Mouse (Mus musculus): ENCODE results near the gene Iqcn. TPM values are rescaled to one million over a fixed set of nuclear protein-coding genes. Genes with fewer than 3 reads are reported as not detected.

Gene Iqcn
- total RNA-seq, 2 experiments from 2014 or later: not detected

- ATAC-seq (replicated peaks; ENCODE audit: low FRiP score, poor library complexity, severe bottlenecking): no peak
Observed at GRCm38 (mm10) chr8:70675336-70675735, 27.9 kb upstream of the Iqcn start.

GRCm38 (mm10) chr8:70677451-70678080 lies 25.7 kb upstream of the Iqcn start:
- no peak for ATAC-seq (replicated peaks; ENCODE audit: low FRiP score, poor library complexity, severe bottlenecking)

- ATAC-seq (replicated peaks; ENCODE audit: low FRiP score, poor library complexity, severe bottlenecking): no peak
Observed at GRCm38 (mm10) chr8:70678679-70679078, 24.6 kb upstream of the Iqcn start.

- no peak for ATAC-seq (replicated peaks; ENCODE audit: low FRiP score, poor library complexity, severe bottlenecking)
Observed at GRCm38 (mm10) chr8:70679404-70679803, 23.9 kb upstream of the Iqcn start.

- no peak for ATAC-seq (replicated peaks; ENCODE audit: low FRiP score, poor library complexity, severe bottlenecking)
Observed at GRCm38 (mm10) chr8:70680039-70680438, 23.2 kb upstream of the Iqcn start.

- ATAC-seq (replicated peaks; ENCODE audit: low FRiP score, poor library complexity, severe bottlenecking): no peak
Observed at GRCm38 (mm10) chr8:70681410-70681809, 21.8 kb upstream of the Iqcn start.

GRCm38 (mm10) chr8:70682193-70682592 lies 21.1 kb upstream of the Iqcn start:
- no peak for ATAC-seq (replicated peaks; ENCODE audit: low FRiP score, poor library complexity, severe bottlenecking)

- ATAC-seq (replicated peaks; ENCODE audit: low FRiP score, poor library complexity, severe bottlenecking): no peak
Observed at GRCm38 (mm10) chr8:70682692-70683091, 20.6 kb upstream of the Iqcn start.

GRCm38 (mm10) chr8:70684291-70684690 lies 19.0 kb upstream of the Iqcn start:
- ATAC-seq (replicated peaks; ENCODE audit: low FRiP score, poor library complexity, severe bottlenecking): no peak

- ATAC-seq (replicated peaks; ENCODE audit: low FRiP score, poor library complexity, severe bottlenecking): no peak
Observed at GRCm38 (mm10) chr8:70687576-70687975, 15.7 kb upstream of the Iqcn start.

- no peak for ATAC-seq (replicated peaks; ENCODE audit: low FRiP score, poor library complexity, severe bottlenecking)
Observed at GRCm38 (mm10) chr8:70688136-70688535, 15.1 kb upstream of the Iqcn start.

- ATAC-seq (replicated peaks; ENCODE audit: low FRiP score, poor library complexity, severe bottlenecking): no peak
Observed at GRCm38 (mm10) chr8:70689892-70690390, 13.3 kb upstream of the Iqcn start.

GRCm38 (mm10) chr8:70691230-70691629 lies 12.0 kb upstream of the Iqcn start:
- ATAC-seq (replicated peaks; ENCODE audit: low FRiP score, poor library complexity, severe bottlenecking): no peak

- ATAC-seq (replicated peaks; ENCODE audit: low FRiP score, poor library complexity, severe bottlenecking): no peak
Observed at GRCm38 (mm10) chr8:70691727-70692231, 11.5 kb upstream of the Iqcn start.

GRCm38 (mm10) chr8:70693636-70694035 lies 9.6 kb upstream of the Iqcn start:
- ATAC-seq (replicated peaks; ENCODE audit: low FRiP score, poor library complexity, severe bottlenecking): no peak

GRCm38 (mm10) chr8:70695318-70696018 lies 7.8 kb upstream of the Iqcn start:
- ATAC-seq (replicated peaks; ENCODE audit: low FRiP score, poor library complexity, severe bottlenecking): 0 out of 2 replicates have a peak, but pooled peaks have one; percentile 3

- peak; percentile 39 for ATAC-seq (replicated peaks; ENCODE audit: low FRiP score, poor library complexity, severe bottlenecking)
Observed at GRCm38 (mm10) chr8:70696019-70696885, 7.0 kb upstream of the Iqcn start.

- no peak for ATAC-seq (replicated peaks; ENCODE audit: low FRiP score, poor library complexity, severe bottlenecking)
Observed at GRCm38 (mm10) chr8:70696946-70697345, 6.3 kb upstream of the Iqcn start.

- ATAC-seq (replicated peaks; ENCODE audit: low FRiP score, poor library complexity, severe bottlenecking): no peak
Observed at GRCm38 (mm10) chr8:70697366-70698250, 5.6 kb upstream of the Iqcn start.
